10 mouse cellular contexts compared by ENCODE assay signal in the genomic region with DNA sequence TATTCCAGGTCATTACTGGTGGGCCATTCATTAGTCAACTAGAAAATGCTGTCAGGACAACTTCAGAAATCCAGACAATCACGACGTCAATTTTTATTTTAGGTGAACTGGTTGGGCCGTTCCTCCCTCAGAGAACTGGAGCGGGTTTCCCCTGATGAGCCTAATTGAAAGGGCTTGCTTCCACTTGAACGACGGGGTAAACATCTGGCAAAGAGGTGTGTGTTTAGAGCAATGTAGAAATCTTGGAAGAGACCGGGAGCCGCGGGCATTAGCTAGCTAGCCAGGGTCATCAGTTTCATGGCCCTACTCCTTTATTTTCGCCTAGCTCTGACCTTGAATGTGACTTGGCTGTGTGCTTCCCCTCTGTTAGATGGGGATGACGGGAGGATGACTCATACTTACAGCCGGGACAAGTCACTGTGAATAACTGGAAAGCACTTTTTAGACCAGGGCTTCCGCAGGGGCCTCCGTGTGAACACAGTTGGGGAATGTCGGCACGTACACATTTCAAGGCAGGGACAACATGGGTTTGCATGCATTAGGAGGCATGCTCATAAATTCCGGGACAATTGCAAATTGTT.
DNase-seq lines count a peak whose midpoint lies in the region; ATAC-seq lines count a peak whose summit lies in the region.
"Had no signal": no experiment of that assay in that cellular context is flagged by ENCODE, and none has a peak within 500 bp of the region (broad histone marks: within the 10 kb centered on the region; RNA-seq: fewer than 3 reads in every experiment).

No protein-coding gene starts in this region.

- no peak overlapping the region for H3K4me3 ChIP-seq in neural tube, embryonic 12.5 days
- no peak overlapping the region for H3K4me3 ChIP-seq in stomach, embryonic 15.5 days (replicated peaks)

- H3K9me3 ChIP-seq in neural tube, embryonic 12.5 days = no peaks in the 10 kb centered on the region
- H3K9me3 ChIP-seq in stomach, embryonic 15.5 days = no peaks in the 10 kb centered on the region

- H3K9ac ChIP-seq in neural tube, embryonic 12.5 days = no peak overlapping the region
- no peak overlapping the region for H3K9ac ChIP-seq in stomach, embryonic 15.5 days

- H3K4me1 ChIP-seq in neural tube, embryonic 12.5 days = no peaks in the 10 kb centered on the region
- 0 out of 2 replicates have a peak, but pooled peaks cover 4% of the 10 kb centered on the region for H3K4me1 ChIP-seq in stomach, embryonic 15.5 days

- 58% methylated on average over 17 of the region's 17 CpGs for WGBS in neural tube, embryonic 12.5 days
- 44% methylated on average over 17 of the region's 17 CpGs for WGBS in stomach, embryonic 15.5 days

- ATAC-seq in neural tube, embryonic 12.5 days (ENCODE audit: low FRiP score, low read depth) = no peak
- ATAC-seq in stomach, embryonic 15.5 days (ENCODE audit: insufficient read depth, low FRiP score, low read depth) = no peak

- intact Hi-C loops in heart, postnatal 14 days (cut with DNase I) = no loop called here

- no peaks in the 10 kb centered on the region for H3K27me3 ChIP-seq in neural tube, embryonic 12.5 days (replicated peaks)
- no peaks in the 10 kb centered on the region for H3K27me3 ChIP-seq in stomach, embryonic 15.5 days (replicated peaks)

- no peaks in the 10 kb centered on the region for H3K36me3 ChIP-seq in neural tube, embryonic 12.5 days
- H3K36me3 ChIP-seq in stomach, embryonic 15.5 days = no peaks in the 10 kb centered on the region

- 0 out of 2 replicates have a peak overlapping the region, but pooled peaks have one; percentile 16 for H3K4me2 ChIP-seq in neural tube, embryonic 12.5 days (replicated peaks)
- peak overlapping the region; percentile 26; the same call in 1 of the 2 replicates for H3K4me2 ChIP-seq in stomach, embryonic 15.5 days

- no peak overlapping the region for H3K27ac ChIP-seq in neural tube, embryonic 12.5 days
- no peak overlapping the region for H3K27ac ChIP-seq in stomach, embryonic 15.5 days

- peak; percentile 28 for DNase-seq in embryo, embryonic 11 days
- no peak for DNase-seq in embryo, embryonic 10 days (ENCODE audit: low spot score)
- DNase-seq in neural tube, embryonic 10.5 days (ENCODE audit: extremely low spot score, low spot score) = no peak
- DNase-seq in heart, postnatal 14 days = peak; percentile 3 to 8
- no peak for DNase-seq in layer of hippocampus, adult 11-12 months (ENCODE audit: low spot score)
- no peak for DNase-seq in cerebellum, postnatal 14 days
- DNase-seq: cerebellum, postnatal 10 days; lung, postnatal 14 days had no signal

Comparison
In these comparisons a context has a peak if more than half of its experiments do, and no peak if none do; other contexts are left out.
1. DNase-seq: peak in embryo, embryonic 11 days (single experiment) and heart, postnatal 14 days (2 of 2); none in embryo, embryonic 10 days (single experiment), neural tube, embryonic 10.5 days (single experiment), layer of hippocampus, adult 11-12 months (single experiment) and cerebellum, postnatal 14 days (0 of 2).